12 mouse cellular contexts compared by ENCODE assay signal in genomic region chr17:7228545-7228944, GRCm38 (mm10). TPM values are rescaled to one million over a fixed set of nuclear protein-coding genes. Genes with fewer than 3 reads are reported as not detected.
DNase-seq lines count a peak whose midpoint lies in the region; ATAC-seq and TF ChIP-seq lines count a peak whose summit lies in the region.
"Had no signal": no experiment of that assay in that cellular context is flagged by ENCODE, and none has a peak within 500 bp of the region (broad histone marks: within the 10 kb centered on the region; RNA-seq: fewer than 3 reads in every experiment).

No protein-coding gene starts in this region.

- H3K27me3 ChIP-seq in kidney, postnatal 0 days (ENCODE audit: insufficient read depth, low read length) = no peaks in the 10 kb centered on the region
- H3K27me3 ChIP-seq in forebrain, embryonic 15.5 days = no peaks in the 10 kb centered on the region
- H3K27me3 ChIP-seq: intestine, embryonic 15.5 days had no signal

- ATAC-seq in kidney, postnatal 0 days (replicated peaks; ENCODE audit: low FRiP score, low read depth) = peak; percentile 59; the same call in 1 of the 2 replicates
- no peak for ATAC-seq in forebrain, embryonic 15.5 days (replicated peaks)
- ATAC-seq: CD4-positive, CD25-positive, alpha-beta regulatory T cell, adult 4 months; intestine, embryonic 15.5 days had no signal

- H3K9ac ChIP-seq in kidney, postnatal 0 days (ENCODE audit: low read depth, low read length) = no peak overlapping the region
- no peak overlapping the region for H3K9ac ChIP-seq in forebrain, embryonic 15.5 days (replicated peaks)
- H3K9ac ChIP-seq: intestine, embryonic 15.5 days; liver, embryonic 14.5 days had no signal

- H3K4me3 ChIP-seq in kidney, postnatal 0 days (replicated peaks; ENCODE audit: low read depth, low read length) = no peak overlapping the region
- no peak overlapping the region for H3K4me3 ChIP-seq in forebrain, embryonic 15.5 days
- H3K4me3 ChIP-seq: intestine, embryonic 15.5 days had no signal

- intact Hi-C loops in left cerebral cortex, postnatal 4 days (cut with DNase I) = no loop called here
- intact Hi-C loops in left cerebral cortex, postnatal 25 days (cut with DNase I) = no loop called here

- peak; percentile 81 for DNase-seq in left cerebral cortex, postnatal 4 days
- DNase-seq in left cerebral cortex, postnatal 25 days (ENCODE audit: low spot score in 2 of 2) = no peak
- peak; percentile 53 for DNase-seq in brain, embryonic 14.5 days (ENCODE audit: low read depth)
- peak; percentile 83 to 86 for DNase-seq in cerebellum, postnatal 14 days
- DNase-seq in kidney, postnatal 0 days (ENCODE audit: low spot score) = peak; percentile 39
- DNase-seq in urinary bladder, postnatal 10 days (ENCODE audit: low spot score) = no peak
- DNase-seq: heart, adult 11 months; right cerebral cortex, postnatal 14 days had no signal

- TF ChIP-seq CTCF in brain, embryonic 14.5 days (IDR thresholded peaks at IDR 0.05; ENCODE audit: borderline replicate concordance, extremely low read depth, insufficient read depth, insufficient read length) = no peak
- TF ChIP-seq CTCF in kidney, postnatal 0 days (IDR thresholded peaks at IDR 0.05; ENCODE audit: low read depth) = no peak

- peaks cover 26% of the 10 kb centered on the region for H3K4me1 ChIP-seq in kidney, postnatal 0 days (replicated peaks; ENCODE audit: insufficient read depth, low read length)
- peaks cover 32% of the 10 kb centered on the region for H3K4me1 ChIP-seq in forebrain, embryonic 15.5 days

- 57% methylated on average over 9 of the region's 9 CpGs for WGBS in kidney, postnatal 0 days
- 88% methylated on average over 9 of the region's 9 CpGs for WGBS in forebrain, embryonic 15.5 days

- H3K4me2 ChIP-seq in kidney, postnatal 0 days (ENCODE audit: low read length) = no peak overlapping the region
- no peak overlapping the region for H3K4me2 ChIP-seq in forebrain, embryonic 15.5 days (replicated peaks)
- H3K4me2 ChIP-seq: intestine, embryonic 15.5 days had no signal

- TF ChIP-seq POLR2A in brain, embryonic 14.5 days (IDR thresholded peaks at IDR 0.05; ENCODE audit: borderline replicate concordance, extremely low read depth, insufficient read depth, insufficient read length, poor library complexity, severe bottlenecking) = no peak

- H3K36me3 ChIP-seq in kidney, postnatal 0 days (ENCODE audit: insufficient read depth, low read length) = no peaks in the 10 kb centered on the region
- H3K36me3 ChIP-seq in forebrain, embryonic 15.5 days = no peaks in the 10 kb centered on the region
- H3K36me3 ChIP-seq: intestine, embryonic 15.5 days had no signal

- H3K27ac ChIP-seq in kidney, postnatal 0 days = peak overlapping the region; percentile 57
- H3K27ac ChIP-seq in forebrain, embryonic 15.5 days (replicated peaks) = no peak overlapping the region
- H3K27ac ChIP-seq: intestine, embryonic 15.5 days; liver, embryonic 14.5 days had no signal

- no peaks in the 10 kb centered on the region for H3K9me3 ChIP-seq in kidney, postnatal 0 days (replicated peaks; ENCODE audit: low read length)
- no peaks in the 10 kb centered on the region for H3K9me3 ChIP-seq in forebrain, embryonic 15.5 days
- H3K9me3 ChIP-seq: intestine, embryonic 15.5 days had no signal

RNA-seq across cellular contexts. Expression of gene Rps6ka2, which starts 58.6 kb away (rescaled TPM):
- total RNA-seq in left cerebral cortex, postnatal 4 days (2021) = 10 to 100 TPM; 36.7 to 38.5 TPM
- total RNA-seq in left cerebral cortex, postnatal 25 days (2021) = 10 to 100 TPM; 57.1 to 59.2 TPM
- polyA plus RNA-seq in brain, embryonic 14.5 days (2012; rRNA removed) = 30.3 and 33.3 TPM in 2 replicates
- 8.4 and 8.8 TPM in 2 replicates for polyA plus RNA-seq in kidney, postnatal 0 days (2015; fragmentation: Nextera tagmentation; extraction: Ambion mirVana)
- polyA plus RNA-seq in forebrain, embryonic 15.5 days (2015; fragmentation: Nextera tagmentation; extraction: Ambion mirVana) = 23.0 and 25.0 TPM in 2 replicates

Comparison
In these comparisons a context has a peak if more than half of its experiments do, and no peak if none do; other contexts are left out.
1. DNase-seq: peak in left cerebral cortex, postnatal 4 days (single experiment), brain, embryonic 14.5 days (single experiment), cerebellum, postnatal 14 days (2 of 2) and kidney, postnatal 0 days (single experiment); none in left cerebral cortex, postnatal 25 days (0 of 2) and urinary bladder, postnatal 10 days (single experiment).